Mouse (Mus musculus) gastrocnemius, adult 18-20 months (tissue): ENCODE data around the gene Cyb5r1. TPM values are rescaled to one million over a fixed set of nuclear protein-coding genes. Genes with fewer than 3 reads are reported as not detected.

ENCODE experiments used
- DNase-seq: peaks from one replicate; pipeline ENCODE4 v3.0.0; 2021; ENCODE audit warnings: low spot score
- total RNA-seq, 2 experiments: library from RNA; stranded (reverse); gene quantifications; 2 replicates each; pipeline ENCODE4 v1.2.3; 2021

Cyb5r1 gene
- total RNA-seq, 2 experiments from 2014 or later, result 80.0 to 84.8 TPM

DNA sequence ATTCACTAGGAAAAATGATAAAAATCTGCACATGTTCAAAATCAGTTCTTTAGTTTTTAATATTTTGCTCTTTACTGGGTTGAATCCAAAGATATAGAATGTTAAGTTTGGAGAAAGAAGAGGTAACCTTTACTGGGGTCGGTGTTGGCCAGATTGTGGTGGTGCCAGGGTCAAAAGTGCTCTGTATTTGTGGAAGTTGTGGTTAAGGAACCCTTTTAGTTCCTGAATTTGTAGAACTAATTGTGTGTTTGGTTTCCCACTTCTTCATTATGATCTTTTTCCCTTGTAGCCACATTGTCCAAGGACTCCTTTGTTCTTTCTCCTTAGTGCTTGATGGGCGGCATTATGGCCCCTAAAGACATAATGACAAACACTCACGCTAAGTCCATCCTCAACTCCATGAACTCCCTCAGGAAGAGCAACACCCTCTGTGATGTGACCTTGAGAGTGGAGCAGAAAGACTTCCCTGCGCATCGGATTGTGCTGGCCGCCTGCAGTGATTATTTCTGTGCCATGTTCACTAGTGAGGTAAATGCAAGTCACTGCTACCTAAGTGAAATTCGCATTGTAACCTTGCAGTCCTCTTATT, 52.9 kb downstream of the Cyb5r1 start:
- no peak for DNase-seq

DNA sequence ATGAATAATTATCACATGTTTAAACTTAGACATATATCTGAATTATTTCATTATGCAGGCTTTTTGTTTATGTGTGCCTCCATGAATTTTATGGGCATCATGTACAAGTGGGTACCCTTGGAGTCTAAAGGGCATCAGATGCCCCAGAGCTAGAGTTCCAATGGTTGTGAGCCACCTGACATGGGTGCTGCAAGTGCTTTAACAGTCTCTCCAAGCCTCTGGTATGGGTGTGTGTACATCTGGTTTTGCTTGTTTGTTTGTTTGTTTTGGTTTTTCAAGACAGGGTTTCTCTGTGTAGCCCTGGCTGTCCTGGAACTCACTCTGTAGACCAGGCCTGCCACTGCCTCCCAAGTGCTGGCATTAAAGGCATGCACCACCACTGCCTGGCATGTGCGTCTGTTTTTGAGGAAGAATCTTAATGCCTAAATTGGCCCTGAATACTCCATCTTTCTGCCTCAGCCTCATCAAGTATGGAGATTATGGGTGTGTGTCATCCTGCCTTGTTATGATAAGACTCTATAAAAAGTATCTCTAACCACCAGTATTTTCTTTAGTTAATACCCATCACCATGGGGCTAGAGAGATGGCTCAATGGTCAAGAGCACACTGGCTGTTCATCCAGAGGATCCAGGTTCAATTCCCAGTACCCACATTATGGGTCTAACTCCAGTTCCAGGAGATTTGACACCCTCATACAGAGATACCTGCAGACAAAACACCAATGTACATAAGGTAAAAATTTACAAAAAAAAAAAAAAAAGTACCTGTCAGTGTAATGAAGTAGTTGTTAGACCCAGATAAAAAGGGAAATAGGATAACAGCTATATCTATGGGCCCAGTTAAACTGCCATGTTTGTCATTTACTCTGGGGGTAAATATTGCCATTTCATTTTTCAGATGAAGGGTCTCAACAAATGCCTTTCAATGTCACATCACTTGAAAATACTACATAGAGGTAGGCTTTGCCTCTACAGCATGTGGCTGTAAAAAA, 55.2 kb downstream of the Cyb5r1 start:
- DNase-seq, result no peak

Other genes with a start within 250 kb of the Cyb5r1 start
- gene Chil1, start 223.4 kb upstream of the Cyb5r1 start, total RNA-seq, result 1 to 10 TPM; 1.1 to 2.0 TPM
- gene Mybph, start 212.1 kb upstream of the Cyb5r1 start, total RNA-seq, result 100 to 1,000 TPM; 192 to 275 TPM
- under 1 TPM; 0.25 to 0.66 TPM for gene Adora1, start 170.1 kb upstream of the Cyb5r1 start, total RNA-seq
- 10 to 100 TPM; 10.4 to 18.9 TPM for gene Myog, start 115.6 kb upstream of the Cyb5r1 start, total RNA-seq
- gene Ppfia4, start 72.6 kb upstream of the Cyb5r1 start, total RNA-seq, result under 1 TPM; 0.21 to 0.43 TPM
- 10 to 100 TPM; 10.1 to 10.4 TPM for gene Tmem183a, start 43.6 kb upstream of the Cyb5r1 start, total RNA-seq
- gene 4933406M09Rik, start 19.6 kb upstream of the Cyb5r1 start, total RNA-seq, result not detected
- gene Adipor1, start 9.8 kb downstream of the Cyb5r1 start, total RNA-seq, result 100 to 1,000 TPM; 184 to 193 TPM
- gene Klhl12, start 50.0 kb downstream of the Cyb5r1 start, total RNA-seq, result 10 to 100 TPM; 18.0 to 20.3 TPM
- 1 to 10 TPM; 5.5 to 6.3 TPM for gene Rabif, start 89.1 kb downstream of the Cyb5r1 start, total RNA-seq
- not detected for gene Mgat4e, start 144.1 kb downstream of the Cyb5r1 start, total RNA-seq
- 1 to 10 TPM; 8.0 to 8.3 TPM for gene Kdm5b, start 154.6 kb downstream of the Cyb5r1 start, total RNA-seq
- gene Syt2, start 241.1 kb downstream of the Cyb5r1 start, total RNA-seq, result not detected